Mouse (Mus musculus) kidney, postnatal 0 days (tissue): ENCODE results near the gene Ssh1. TPM values are rescaled to one million over a fixed set of nuclear protein-coding genes. Genes with fewer than 3 reads are reported as not detected.
A peak's percentile ranks its signal among the peaks of the same experiment; 100 is the strongest.

ENCODE experiments used
- ATAC-seq: fragments of 200-750 bp; cut with Nextera tagmentation; replicated peaks from 2 replicates; pipeline ENCODE4 v1.8.0; 2017; ENCODE audit warnings: low read depth, moderate number of reproducible peaks, moderate TSS enrichment, moderate library complexity; ENCODE audit not compliant: low FRiP score
- DNase-seq: peaks from one replicate; pipeline ENCODE4 v3.0.0-alpha.2; 2016; ENCODE audit warnings: low spot score
- H3K27ac ChIP-seq: fragments of 300-500 bp; sonication (generic); 2 replicates; pipeline ENCODE4 v1.5.1; 2014; ENCODE audit warnings: mild to moderate bottlenecking
- H3K27me3 ChIP-seq: fragments of 300-500 bp; sonication (generic); 2 replicates; pipeline ENCODE4 v1.6.1; 2014; ENCODE audit warnings: low read length, mixed read lengths; ENCODE audit not compliant: insufficient read depth
- H3K36me3 ChIP-seq: fragments of 300-500 bp; sonication (generic); 2 replicates; pipeline ENCODE4 v1.6.1; 2014; ENCODE audit warnings: low read length, mixed read lengths; ENCODE audit not compliant: insufficient read depth
- H3K4me1 ChIP-seq: fragments of 300-500 bp; sonication (generic); replicated peaks from 2 replicates; pipeline ENCODE4 v1.6.1; 2014; ENCODE audit warnings: antibody characterized with exemption, low read length, mixed read lengths; ENCODE audit not compliant: insufficient read depth
- H3K4me2 ChIP-seq: fragments of 300-500 bp; sonication (generic); 2 replicates; pipeline ENCODE4 v1.6.1; 2014; ENCODE audit warnings: mild to moderate bottlenecking, low read length, moderate library complexity, mixed read lengths
- H3K4me3 ChIP-seq: fragments of 300-500 bp; sonication (generic); replicated peaks from 2 replicates; pipeline ENCODE4 v1.5.1; 2014; ENCODE audit warnings: low read depth, low read length
- H3K9ac ChIP-seq: fragments of 300-500 bp; sonication (generic); 2 replicates; pipeline ENCODE4 v1.6.1; 2014; ENCODE audit warnings: low read depth, low read length
- H3K9me3 ChIP-seq: fragments of 300-500 bp; sonication (generic); replicated peaks from 2 replicates; pipeline ENCODE4 v1.6.1; 2016; ENCODE audit warnings: low read length, inconsistent platforms, mixed read lengths
- CTCF ChIP-seq: IDR thresholded peaks from 2 replicates; pipeline ENCODE4 v1.5.1; 2016; ENCODE audit warnings: antibody characterized with exemption, low read depth, mild to moderate bottlenecking, moderate library complexity
- WGBS: fragments of 180-500 bp; shearing (Covaris S2); extraction: QIAGEN DNeasy Blood & Tissue Kit; methylation state at CpG from one replicate; pipeline ENCODE4 v1.1.7; 2014; 5-methylcytosine and 5-hydroxymethylcytosine counted together
- polyA plus RNA-seq: library from polyadenylated mRNA; unstranded; fragments of >200 nt; fragmentation: Nextera tagmentation; extraction: Ambion mirVana; gene quantifications from 2 replicates; pipeline ENCODE4 v1.2.1, GENCODE M21; 2015

Gene Ssh1
- polyA plus RNA-seq, 1 experiment from 2014 or later, result 10.0 TPM

DNA sequence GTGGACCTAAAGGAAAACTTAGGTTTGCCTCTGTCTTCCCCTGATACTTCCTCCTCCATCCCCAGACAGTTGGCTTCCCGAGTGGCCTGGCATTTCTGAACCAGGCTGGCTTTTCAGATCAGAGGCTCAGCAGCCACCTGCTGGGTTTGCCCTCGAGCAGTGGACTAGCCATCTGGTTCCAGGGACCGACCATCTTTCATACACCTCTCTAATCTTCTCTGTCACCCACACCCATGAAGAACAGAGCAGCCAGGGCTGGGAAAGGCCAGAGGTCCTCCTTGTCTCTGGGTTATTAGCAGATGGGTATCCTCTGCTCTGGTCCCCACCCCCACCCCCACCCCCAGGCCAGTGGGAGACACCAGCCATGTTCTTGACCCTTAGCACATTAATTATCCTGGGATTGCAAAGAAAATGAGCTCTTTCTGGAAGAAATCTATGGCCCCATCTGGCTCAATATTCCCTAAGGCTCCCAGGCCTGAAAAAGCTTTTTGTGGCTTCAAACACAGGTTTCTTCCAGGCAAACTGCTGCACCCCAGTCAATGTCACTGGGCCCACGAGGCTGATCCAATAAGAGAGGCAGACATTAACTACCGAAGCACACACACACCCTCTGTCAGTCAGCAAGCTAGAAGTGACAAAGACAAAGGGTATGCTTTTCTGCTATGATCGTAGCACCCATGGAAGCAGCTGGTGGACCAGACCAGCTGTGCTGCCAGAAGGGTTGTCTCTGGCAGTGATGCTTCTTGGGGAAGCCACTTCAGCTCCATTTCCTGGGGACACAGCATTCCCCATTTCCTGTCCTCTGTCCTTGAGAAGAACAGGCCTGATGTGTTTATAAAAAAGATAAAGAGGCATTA is 72.2 kb downstream of the Ssh1 start:
- H3K4me1 ChIP-seq, result peaks cover 7% of the 10 kb centered on the region
- 29% methylated on average over 6 of the region's 6 CpGs for WGBS
- no peak for TF ChIP-seq CTCF
- no peak overlapping the region for H3K9ac ChIP-seq
- DNase-seq, result no peak
- no peak overlapping the region for H3K27ac ChIP-seq
- H3K4me2 ChIP-seq, result no peak overlapping the region
- H3K36me3 ChIP-seq, result no peaks in the 10 kb centered on the region
- no peak; the same call in 1 of the 2 replicates for ATAC-seq
- H3K9me3 ChIP-seq, result no peaks in the 10 kb centered on the region
- H3K4me3 ChIP-seq, result no peak overlapping the region
- H3K27me3 ChIP-seq, result no peaks in the 10 kb centered on the region

DNA sequence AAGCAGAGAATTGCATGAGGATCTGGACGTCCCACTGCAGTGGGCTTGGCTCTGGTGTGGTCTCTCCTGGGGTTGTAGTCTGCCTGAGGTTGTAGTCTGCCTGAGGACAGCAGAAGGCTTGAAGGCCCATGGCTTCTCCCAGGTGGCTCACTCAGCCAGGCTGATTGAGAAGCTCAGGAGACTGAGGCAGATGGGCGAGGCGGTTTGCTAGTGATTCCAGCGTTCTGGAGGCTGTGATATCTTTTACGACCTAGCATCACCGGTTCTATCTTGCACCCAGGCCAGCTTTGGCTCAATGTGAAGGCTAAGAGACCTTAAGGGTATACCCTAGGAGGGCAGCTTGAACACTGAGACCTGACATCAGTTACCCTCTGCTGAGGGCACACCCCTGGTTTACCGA is 74.6 kb downstream of the Ssh1 start:
- peaks cover 7% of the 10 kb centered on the region for H3K4me1 ChIP-seq
- DNase-seq, result no peak
- no peaks in the 10 kb centered on the region for H3K36me3 ChIP-seq
- no peaks in the 10 kb centered on the region for H3K9me3 ChIP-seq
- no peaks in the 10 kb centered on the region for H3K27me3 ChIP-seq
- ATAC-seq, result no peak
- no peak overlapping the region for H3K27ac ChIP-seq
- H3K4me2 ChIP-seq, result no peak overlapping the region
- 43% methylated on average over 7 of the region's 7 CpGs for WGBS
- no peak overlapping the region for H3K4me3 ChIP-seq
- H3K9ac ChIP-seq, result no peak overlapping the region
- no peak for TF ChIP-seq CTCF

DNA sequence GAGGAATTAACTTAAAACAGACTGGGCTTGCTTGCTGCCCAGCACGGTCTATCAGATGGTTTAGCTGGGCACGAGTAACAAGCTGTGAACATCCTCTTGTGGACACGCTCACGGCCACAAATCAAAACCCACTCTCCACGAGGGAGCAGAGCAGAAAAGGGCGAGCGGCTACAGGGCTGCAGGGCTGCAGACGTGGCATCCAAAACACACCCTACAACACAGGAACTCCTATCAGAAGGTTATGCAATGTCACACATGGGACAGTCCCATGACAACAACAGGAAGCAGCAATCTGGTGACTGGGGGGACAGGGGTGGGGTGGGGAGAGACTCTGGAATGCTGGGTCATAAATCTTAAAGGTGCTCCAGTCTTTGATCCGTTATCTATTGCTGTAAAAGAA is 75.0 kb downstream of the Ssh1 start:
- no peak overlapping the region for H3K4me3 ChIP-seq

DNA sequence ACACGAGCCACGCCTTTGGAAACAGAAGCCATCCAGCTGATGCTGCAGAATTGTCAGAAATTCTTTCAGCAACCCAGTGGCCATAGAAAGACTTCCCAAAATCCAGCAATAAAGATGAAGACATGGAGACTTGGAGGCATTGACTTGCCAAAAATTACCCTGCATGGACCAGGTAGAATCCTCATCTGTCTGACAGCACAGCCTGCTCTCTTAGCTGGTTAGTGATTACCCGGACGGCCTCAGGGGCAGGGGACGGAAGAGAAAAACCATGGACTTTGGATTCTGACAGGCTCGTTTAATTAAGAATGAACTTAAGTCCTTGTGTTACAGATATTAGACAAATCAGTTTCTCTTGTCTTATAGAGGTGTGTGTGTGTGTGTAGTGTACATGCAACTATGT is 83.0 kb downstream of the Ssh1 start:
- DNase-seq (no peak), ATAC-seq (no peak)
- TF ChIP-seq CTCF, result no peak
- 0 out of 2 replicates have a peak, but pooled peaks cover 5% of the 10 kb centered on the region for H3K4me1 ChIP-seq
- H3K9me3 ChIP-seq, result no peaks in the 10 kb centered on the region
- H3K4me3 ChIP-seq, result no peak overlapping the region
- H3K27me3 ChIP-seq, result no peaks in the 10 kb centered on the region
- no peak overlapping the region for H3K9ac ChIP-seq
- H3K36me3 ChIP-seq, result no peaks in the 10 kb centered on the region
- no peak overlapping the region for H3K4me2 ChIP-seq
- 56% methylated on average over 6 of the region's 6 CpGs for WGBS
- peak overlapping the region; percentile 62 for H3K27ac ChIP-seq

More for the DNA sequence above, 75.0 kb downstream of the Ssh1 start:
- 18% methylated on average over 9 of the region's 9 CpGs for WGBS
- H3K27me3 ChIP-seq, result no peaks in the 10 kb centered on the region
- TF ChIP-seq CTCF, result no peak
- no peak overlapping the region for H3K9ac ChIP-seq
- DNase-seq (peak; percentile 62), ATAC-seq (no peak; the same call in 1 of the 2 replicates)
- H3K4me1 ChIP-seq, result peaks cover 7% of the 10 kb centered on the region
- no peaks in the 10 kb centered on the region for H3K9me3 ChIP-seq
- peak overlapping the region; percentile 50 for H3K27ac ChIP-seq
- no peak overlapping the region for H3K4me2 ChIP-seq
- no peaks in the 10 kb centered on the region for H3K36me3 ChIP-seq

GRCm38 (mm10) chr5:113910065-113910701 is 83.5 kb downstream of the Ssh1 start:
- H3K9ac ChIP-seq, result no peak overlapping the region
- 37% methylated on average over 10 of the region's 10 CpGs for WGBS
- ATAC-seq (no peak), DNase-seq (no peak)
- H3K9me3 ChIP-seq, result no peaks in the 10 kb centered on the region
- no peak for TF ChIP-seq CTCF
- H3K36me3 ChIP-seq, result no peaks in the 10 kb centered on the region
- no peaks in the 10 kb centered on the region for H3K27me3 ChIP-seq
- 0 out of 2 replicates have a peak, but pooled peaks cover 7% of the 10 kb centered on the region for H3K4me1 ChIP-seq
- no peak overlapping the region for H3K4me2 ChIP-seq
- no peak overlapping the region for H3K4me3 ChIP-seq
- peak overlapping the region; percentile 62; the same call in 1 of the 2 replicates for H3K27ac ChIP-seq

- Histone ChIP-seq H3K9ac (peak within 1 kb of the TSS; percentile 89), H3K27me3 (no peaks in the 10 kb centered on the region), H3K4me1 (peaks cover 14% of the 10 kb centered on the region), H3K9me3 (no peaks in the 10 kb centered on the region), H3K27ac (peak within 1 kb of the TSS; percentile 97), H3K4me2 (peak within 1 kb of the TSS; percentile 85), H3K36me3 (no peaks in the 10 kb centered on the region), H3K4me3 (peak within 1 kb of the TSS; percentile 79)
- ATAC-seq (peak; percentile 86), DNase-seq (peak; percentile 98)
- WGBS, result under 1% methylated on average over 62 of the region's 68 CpGs
- TF ChIP-seq CTCF, result peak; percentile 93
Measured at GRCm38 (mm10) chr5:113908592-113909441, 84.9 kb downstream of the Ssh1 start, which contains the start of gene Coro1c. Gene Coro1c, minus strand, starts transcription at chr5:113908758.
